Mouse (Mus musculus) B cell, adult 2 months (primary cell): ENCODE data around the gene Nt5c3.

Experiments used
- DNase-seq, 2 experiments: peaks; one replicate each; pipeline ENCODE4 v3.0.0; 2022

Nt5c3 gene

DNA sequence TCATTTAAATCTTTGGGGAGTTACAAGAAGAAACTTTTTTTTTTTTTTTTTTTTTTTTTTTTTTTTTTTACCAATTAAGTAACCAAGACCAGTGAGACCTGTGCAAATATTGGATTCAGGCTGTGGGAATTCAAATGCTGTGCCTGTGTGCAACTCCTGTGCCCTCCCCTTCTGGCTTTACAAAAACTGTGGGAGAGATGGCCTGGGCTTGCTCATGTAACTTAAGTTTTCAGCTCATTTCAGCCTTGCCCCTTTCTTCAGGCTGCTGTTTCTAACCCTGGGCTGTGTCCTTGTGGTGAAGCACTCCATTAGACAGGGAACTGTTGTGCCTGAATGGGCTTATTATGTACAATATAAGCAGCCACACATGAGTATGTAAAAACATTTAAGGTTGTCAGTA lies 90.9 kb downstream of the Nt5c3 start:
- no peak for DNase-seq

DNA sequence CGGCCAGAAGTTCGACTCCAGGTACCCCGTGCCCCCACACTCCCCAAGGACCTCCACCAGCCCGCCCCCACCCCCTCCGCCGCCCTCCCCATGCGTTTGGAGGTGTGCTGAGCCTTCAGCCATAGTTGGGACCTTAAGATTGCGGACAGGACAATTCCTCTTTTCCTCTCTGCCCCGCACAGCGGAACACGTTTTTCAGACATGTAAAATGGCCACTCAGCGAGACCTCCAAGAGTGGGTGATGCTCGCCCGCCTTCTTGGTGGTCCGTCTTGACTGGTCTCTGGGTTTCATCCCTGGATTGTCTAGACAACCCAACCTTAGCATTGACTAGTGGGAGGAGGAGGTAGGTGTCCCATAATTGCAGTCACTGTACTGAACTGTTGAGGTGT lies 91.3 kb downstream of the Nt5c3 start:
- DNase-seq = peak in 1 of 2 experiments; percentile 2
